Mouse (Mus musculus): Measurements from ENCODE around the gene Krt23.

Krt23 gene

DNA sequence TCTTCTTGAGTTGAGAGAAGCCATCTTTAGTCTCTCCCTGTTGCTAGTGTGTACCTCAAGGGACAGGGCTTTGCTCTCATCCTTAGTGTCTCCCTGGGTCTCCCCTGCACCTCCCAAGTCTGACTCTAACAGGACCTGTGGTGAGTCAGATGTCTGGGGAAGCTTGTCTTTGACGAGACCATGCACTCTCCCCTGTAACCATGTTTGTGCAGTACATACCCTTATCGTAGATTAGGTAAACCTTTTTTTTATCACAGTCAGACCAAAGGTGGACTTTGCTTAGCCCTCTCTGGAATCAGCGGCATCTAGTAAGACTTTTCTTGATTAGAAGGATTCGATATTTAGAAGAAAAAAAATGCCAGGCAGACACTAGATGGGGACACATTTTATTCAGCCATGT lies 38.9 kb downstream of the Krt23 start:
- no peak for DNase-seq (ENCODE audit: low spot score in 2 of 2)

DNA sequence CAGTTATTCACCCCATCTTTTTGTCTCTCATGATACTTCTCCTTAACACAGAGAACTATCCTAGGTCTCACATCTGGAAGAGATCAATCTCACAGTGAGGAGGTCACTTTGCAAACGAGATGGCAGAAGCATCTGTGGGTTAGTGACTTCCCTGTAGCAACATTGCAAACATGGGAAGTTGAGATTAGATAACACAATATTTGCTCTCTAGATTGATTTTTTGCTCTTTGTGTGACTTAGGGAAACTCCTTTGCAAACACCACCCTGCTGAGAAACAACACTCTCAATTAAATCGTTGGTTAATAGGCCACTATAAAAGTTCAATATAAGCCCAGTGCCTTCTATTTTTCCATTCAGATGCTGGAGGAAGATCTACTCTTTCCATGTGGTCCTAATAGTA lies 44.2 kb downstream of the Krt23 start:
- DNase-seq (ENCODE audit: low spot score in 2 of 2) = no peak

DNA sequence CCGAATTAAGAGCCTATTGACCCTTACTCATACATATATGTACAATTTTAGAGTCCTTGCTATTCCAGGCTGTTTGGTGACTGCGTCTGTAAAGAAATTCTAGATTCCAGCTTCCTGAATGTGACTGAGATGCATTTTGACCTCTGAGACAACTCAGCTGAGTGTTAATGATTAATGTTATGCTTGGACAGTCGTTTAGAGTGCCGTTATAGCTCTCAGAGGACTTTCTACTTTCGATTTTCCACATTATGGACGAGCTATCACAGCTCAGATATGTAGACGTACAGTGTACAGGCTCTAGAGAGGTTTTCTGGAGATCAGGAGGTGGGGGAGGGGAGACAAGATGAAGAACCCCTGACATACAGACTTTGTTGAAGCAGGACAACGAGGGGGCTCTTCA lies 51.7 kb downstream of the Krt23 start:
- DNase-seq (ENCODE audit: low spot score in 2 of 2) = no peak

DNA sequence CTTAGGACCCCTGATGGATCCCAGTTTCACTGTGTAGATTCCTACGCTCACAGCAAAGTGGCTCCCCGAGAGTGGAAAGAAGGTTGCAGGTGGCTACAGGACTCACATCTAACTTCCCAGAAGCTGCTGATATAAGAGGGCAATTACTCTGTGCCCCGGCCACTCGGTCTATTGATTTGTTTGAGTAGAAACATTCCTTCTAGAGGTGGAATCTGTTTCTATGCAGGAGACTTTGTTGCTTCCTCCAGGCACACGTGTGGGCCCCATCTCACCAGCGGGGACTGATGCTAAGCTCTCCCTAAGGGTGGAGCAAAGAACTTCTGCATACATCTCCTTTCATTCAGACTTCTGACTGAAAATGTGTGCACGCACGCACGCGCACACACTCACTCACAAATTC lies 53.5 kb downstream of the Krt23 start:
- DNase-seq (ENCODE audit: low spot score in 2 of 2) = no peak

DNA sequence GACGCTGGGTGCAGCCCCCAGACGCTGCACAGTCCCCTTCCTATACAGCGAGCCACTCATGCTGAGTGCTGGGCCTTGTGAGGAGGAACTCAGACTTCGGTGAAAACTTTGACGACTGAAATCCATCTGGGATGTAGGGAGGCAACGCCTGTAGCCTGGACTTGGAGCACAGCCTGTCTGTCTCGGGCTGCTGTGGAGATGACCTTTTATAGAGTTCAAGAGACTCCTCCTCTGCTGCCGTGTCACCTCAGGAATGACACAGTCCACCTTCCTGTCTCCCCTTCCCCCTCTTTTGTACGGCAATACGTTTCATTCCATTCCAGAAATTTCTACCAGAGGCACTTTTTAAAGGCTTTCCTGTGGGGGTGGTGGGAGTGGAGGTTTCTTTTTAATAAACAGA lies 55.0 kb downstream of the Krt23 start, which contains the start of gene Krt20:
Gene Krt20 (minus strand): TSS at position 179 of the 400 bp plus-strand sequence.
- DNase-seq (ENCODE audit: low spot score in 2 of 2) = no peak

DNA sequence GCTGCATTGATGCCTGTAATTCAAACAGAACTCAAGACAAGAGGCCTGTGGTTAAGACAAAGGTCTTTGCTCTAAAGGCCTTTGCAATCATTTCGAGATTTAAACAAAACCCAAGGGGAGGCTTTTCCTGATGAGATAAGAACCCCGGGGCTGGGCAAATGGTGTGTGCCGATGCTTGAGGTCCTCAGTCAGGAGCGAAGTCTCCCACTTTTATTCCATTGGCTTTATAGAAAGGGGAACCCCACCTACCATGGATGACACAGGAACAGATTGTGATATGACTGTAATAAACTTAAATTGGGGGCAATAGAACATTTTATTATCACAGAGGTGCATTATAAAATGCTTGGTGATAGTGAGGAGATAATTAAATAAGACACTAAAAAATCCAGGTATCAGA lies 56.3 kb downstream of the Krt23 start:
- no peak for DNase-seq (ENCODE audit: low spot score in 2 of 2)

DNA sequence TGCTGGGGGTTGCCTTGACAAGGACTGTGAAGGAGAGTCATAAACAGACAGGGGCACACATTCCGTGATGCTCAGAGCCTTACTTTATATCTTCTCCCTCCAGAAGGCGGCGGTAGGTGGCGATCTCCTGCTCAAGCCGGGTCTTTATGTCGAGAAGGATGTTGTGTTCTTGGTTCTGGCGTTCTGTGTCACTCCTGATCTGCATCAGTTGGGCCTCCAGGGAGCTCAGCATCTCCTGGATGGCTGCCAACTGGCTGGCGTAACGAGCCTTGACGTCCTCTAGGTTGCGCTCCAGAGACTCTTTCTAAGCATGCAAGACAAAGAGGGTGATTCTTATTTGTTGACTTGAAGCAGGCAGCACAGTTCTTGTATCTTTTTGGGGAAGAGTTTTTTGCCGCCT lies 62.3 kb downstream of the Krt23 start:
- DNase-seq (ENCODE audit: low spot score in 2 of 2) = no peak
